Mouse (Mus musculus) intestine, postnatal 0 days (tissue): Measurements from ENCODE around the gene Gm49336. TPM values are rescaled to one million over a fixed set of nuclear protein-coding genes. Genes with fewer than 3 reads are reported as not detected.

Source experiments
- ATAC-seq: fragments of 200-750 bp; cut with Nextera tagmentation; 2 replicates; pipeline ENCODE4 v1.8.0; 2017; ENCODE audit warnings: mild to moderate bottlenecking, moderate TSS enrichment, moderate library complexity
- H3K27ac ChIP-seq: fragments of 300-500 bp; sonication (generic); 2 replicates; pipeline ENCODE4 v1.5.1; 2014; ENCODE audit warnings: mild to moderate bottlenecking, low read depth, low read length, moderate library complexity
- H3K27me3 ChIP-seq: fragments of 300-500 bp; sonication (generic); replicated peaks from 2 replicates; pipeline ENCODE4 v1.6.1; 2014; ENCODE audit warnings: low read length, mixed read lengths; ENCODE audit not compliant: control insufficient read depth, insufficient read depth
- H3K36me3 ChIP-seq: fragments of 300-500 bp; sonication (generic); 2 replicates; pipeline ENCODE4 v1.6.1; 2014; ENCODE audit warnings: mild to moderate bottlenecking, moderate library complexity; ENCODE audit not compliant: control insufficient read depth, insufficient read depth
- H3K4me1 ChIP-seq: fragments of 300-500 bp; sonication (generic); replicated peaks from 2 replicates; pipeline ENCODE4 v1.6.1; 2014; ENCODE audit warnings: antibody characterized with exemption, low read length, mixed read lengths; ENCODE audit not compliant: control insufficient read depth, insufficient read depth
- H3K4me2 ChIP-seq: fragments of 300-500 bp; sonication (generic); replicated peaks from 2 replicates; pipeline ENCODE4 v1.6.1; 2014; ENCODE audit warnings: low read depth, mild to moderate bottlenecking, moderate library complexity
- H3K4me3 ChIP-seq: fragments of 300-500 bp; sonication (generic); 2 replicates; pipeline ENCODE4 v1.5.1; 2014; ENCODE audit warnings: low read depth, low read length
- H3K9ac ChIP-seq: fragments of 300-500 bp; sonication (generic); 2 replicates; pipeline ENCODE4 v1.6.1; 2014; ENCODE audit warnings: mild to moderate bottlenecking, low read depth, low read length
- H3K9me3 ChIP-seq: fragments of 300-500 bp; sonication (generic); 2 replicates; pipeline ENCODE4 v1.6.1; 2016; ENCODE audit warnings: mixed run types; ENCODE audit not compliant: control insufficient read depth
- CTCF ChIP-seq: sonication (generic); IDR thresholded peaks from 2 replicates; pipeline ENCODE4 v1.5.1; 2016; ENCODE audit warnings: low read depth, mild to moderate bottlenecking, control low read depth, antibody characterized with exemption, moderate library complexity
- WGBS: fragments of 180-500 bp; shearing (Covaris S2); extraction: QIAGEN DNeasy Blood & Tissue Kit; methylation state at CpG from one replicate; pipeline ENCODE4 v1.1.7; 2014; 5-methylcytosine and 5-hydroxymethylcytosine counted together
- polyA plus RNA-seq: library from polyadenylated mRNA; unstranded; fragments of >200 nt; fragmentation: Nextera tagmentation; extraction: Ambion mirVana; gene quantifications from 2 replicates; pipeline ENCODE4 v1.2.1, GENCODE M21; 2015

Gm49336 gene
- polyA plus RNA-seq, 1 experiment from 2014 or later, result 17.4 TPM

DNA sequence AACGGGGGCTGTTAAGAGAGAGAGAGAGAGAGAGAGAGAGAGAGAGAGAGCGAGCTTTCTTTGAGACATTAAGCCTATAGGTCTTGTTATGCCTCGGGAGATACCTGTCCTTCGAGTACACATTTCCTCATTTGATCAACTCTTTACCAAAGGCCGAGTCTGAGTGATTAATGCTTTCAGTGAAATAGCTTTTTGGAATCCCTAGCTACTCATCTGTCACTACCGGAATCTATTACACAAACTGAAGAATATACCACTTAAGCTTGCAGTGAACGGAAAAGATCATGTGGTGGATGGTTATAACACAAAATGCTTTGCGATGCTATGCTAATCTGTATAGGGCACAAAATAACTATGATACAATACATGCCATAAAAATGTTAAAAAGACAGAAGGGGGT is 941 bp downstream of the Gm49336 start:
- TF ChIP-seq CTCF, result no peak
- Histone ChIP-seq H3K4me2 (peak overlapping the region; percentile 86), H3K36me3 (no peaks in the 10 kb centered on the region), H3K27ac (no peak overlapping the region), H3K9ac (peak overlapping the region; percentile 90), H3K27me3 (no peaks in the 10 kb centered on the region), H3K4me3 (peak overlapping the region; percentile 82), H3K9me3 (no peaks in the 10 kb centered on the region), H3K4me1 (no peaks in the 10 kb centered on the region)
- WGBS, result 2% methylated on average over 8 of the region's 8 CpGs
- ATAC-seq, result no peak

DNA sequence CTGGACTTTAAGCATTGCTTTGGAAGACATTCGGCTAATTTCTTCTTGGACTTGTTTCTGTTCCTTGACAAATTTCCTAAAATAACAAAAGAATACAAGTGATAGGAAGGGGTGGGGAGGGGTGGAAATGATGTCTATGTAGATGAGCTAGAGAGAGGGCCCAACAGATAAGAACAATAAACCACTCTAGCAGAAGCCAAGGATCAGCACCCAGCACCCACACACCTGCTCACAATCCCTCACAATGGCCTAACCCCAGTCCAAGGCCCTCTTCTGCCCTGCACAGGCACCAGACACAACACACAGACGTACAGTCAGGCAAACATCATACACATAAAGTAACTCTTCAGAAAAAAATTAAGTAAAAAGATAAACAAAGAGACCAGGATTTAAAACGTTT is 12.8 kb downstream of the Gm49336 start:
- no peaks in the 10 kb centered on the region for H3K9me3 ChIP-seq
- TF ChIP-seq CTCF, result no peak
- H3K36me3 ChIP-seq, result peaks cover 34% of the 10 kb centered on the region
- H3K27me3 ChIP-seq, result no peaks in the 10 kb centered on the region
- no peak overlapping the region for H3K4me2 ChIP-seq
- H3K9ac ChIP-seq, result no peak overlapping the region
- WGBS, result 85% methylated on average over 3 of the region's 3 CpGs
- no peaks in the 10 kb centered on the region for H3K4me1 ChIP-seq
- no peak for ATAC-seq
- no peak overlapping the region for H3K27ac ChIP-seq
- no peak overlapping the region for H3K4me3 ChIP-seq

- no peak overlapping the region for H3K9ac ChIP-seq
- no peak overlapping the region for H3K4me2 ChIP-seq
- peaks cover 15% of the 10 kb centered on the region for H3K36me3 ChIP-seq
- no peak for ATAC-seq
- H3K9me3 ChIP-seq, result no peaks in the 10 kb centered on the region
- H3K27ac ChIP-seq, result no peak overlapping the region
- H3K4me1 ChIP-seq, result peaks cover 4% of the 10 kb centered on the region; the same call in 1 of the 2 replicates
- no peak overlapping the region for H3K4me3 ChIP-seq
- no peak for TF ChIP-seq CTCF
- WGBS, result 85% methylated on average over 10 of the region's 10 CpGs
- no peaks in the 10 kb centered on the region for H3K27me3 ChIP-seq
Measured at GRCm38 (mm10) chr14:60219886-60220285, 31.4 kb downstream of the Gm49336 start.

DNA sequence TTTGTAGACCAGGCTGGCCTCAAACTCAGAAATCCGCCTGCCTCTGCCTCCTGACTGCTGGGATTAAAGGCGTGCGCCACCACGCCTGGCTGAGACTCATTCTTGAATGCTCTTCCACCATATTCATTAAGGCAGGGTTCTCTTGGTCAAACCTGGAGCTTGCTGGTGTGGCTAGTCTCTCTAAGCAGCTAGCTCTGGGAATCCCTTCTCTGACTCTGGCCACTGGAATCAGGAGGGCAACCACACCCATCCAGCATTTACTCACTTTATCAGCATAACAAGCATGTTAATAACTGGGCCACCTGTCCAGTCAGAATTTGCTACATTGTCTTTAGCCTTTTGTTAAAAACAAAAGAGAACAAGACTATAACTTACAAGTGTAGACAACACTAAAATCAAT is 33.7 kb downstream of the Gm49336 start:
- peaks cover 9% of the 10 kb centered on the region; the same call in 1 of the 2 replicates for H3K4me1 ChIP-seq
- no peak overlapping the region for H3K4me3 ChIP-seq
- WGBS, result 95% methylated on average over 4 of the region's 4 CpGs

DNA sequence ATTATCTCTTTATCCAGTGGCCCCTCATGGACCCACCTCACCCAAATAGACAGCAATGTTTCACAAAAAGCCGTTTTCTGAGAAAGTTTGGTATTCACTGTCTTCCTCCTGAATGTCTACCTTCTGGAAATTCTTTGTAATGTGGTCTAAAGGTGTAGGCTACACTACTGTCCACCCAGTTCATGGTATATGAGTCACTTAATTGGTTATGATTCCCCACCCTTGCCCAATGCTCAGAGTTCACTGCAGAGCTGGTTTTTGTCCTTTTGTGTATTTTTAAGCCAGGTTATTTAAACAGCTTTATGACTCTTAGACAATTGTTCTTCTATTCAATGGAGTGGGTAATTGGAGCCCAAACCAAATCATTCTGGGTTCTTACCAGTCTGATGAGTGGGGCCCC is 35.2 kb downstream of the Gm49336 start:
- Histone ChIP-seq H3K4me3 (no peak overlapping the region), H3K9me3 (no peaks in the 10 kb centered on the region), H3K27ac (no peak overlapping the region), H3K9ac (no peak overlapping the region), H3K4me1 (peaks cover 9% of the 10 kb centered on the region; the same call in 1 of the 2 replicates), H3K4me2 (no peak overlapping the region), H3K27me3 (no peaks in the 10 kb centered on the region), H3K36me3 (peaks cover 3% of the 10 kb centered on the region)
- WGBS, result 80% methylated on average over 1 of the region's 1 CpGs
- no peak for TF ChIP-seq CTCF
- ATAC-seq, result no peak; the same call in 1 of the 2 replicates

More for the DNA sequence above, 33.7 kb downstream of the Gm49336 start:
- Histone ChIP-seq H3K27ac (no peak overlapping the region), H3K4me2 (no peak overlapping the region), H3K9ac (no peak overlapping the region), H3K9me3 (no peaks in the 10 kb centered on the region), H3K36me3 (peaks cover 9% of the 10 kb centered on the region), H3K27me3 (no peaks in the 10 kb centered on the region)
- no peak for ATAC-seq
- TF ChIP-seq CTCF, result no peak

GRCm38 (mm10) chr14:60215000-60215399 is 36.3 kb downstream of the Gm49336 start:
- no peak overlapping the region for H3K4me2 ChIP-seq
- H3K9me3 ChIP-seq, result no peaks in the 10 kb centered on the region
- peaks cover 9% of the 10 kb centered on the region; the same call in 1 of the 2 replicates for H3K4me1 ChIP-seq
- H3K4me3 ChIP-seq, result no peak overlapping the region
- H3K36me3 ChIP-seq, result no peaks in the 10 kb centered on the region
- H3K9ac ChIP-seq, result no peak overlapping the region
- no peaks in the 10 kb centered on the region for H3K27me3 ChIP-seq
- 40% methylated on average over 3 of the region's 3 CpGs for WGBS
- no peak for TF ChIP-seq CTCF
- H3K27ac ChIP-seq, result no peak overlapping the region
- ATAC-seq, result peak; percentile 85

- Histone ChIP-seq H3K9me3 (no peaks in the 10 kb centered on the region), H3K4me3 (no peak overlapping the region), H3K9ac (no peak overlapping the region), H3K27me3 (no peaks in the 10 kb centered on the region), H3K4me2 (no peak overlapping the region), H3K4me1 (peaks cover 9% of the 10 kb centered on the region; the same call in 1 of the 2 replicates), H3K27ac (no peak overlapping the region), H3K36me3 (no peaks in the 10 kb centered on the region)
- 61% methylated on average over 1 of the region's 1 CpGs for WGBS
- TF ChIP-seq CTCF, result no peak
- no peak for ATAC-seq
Measured at GRCm38 (mm10) chr14:60214040-60214439, 37.3 kb downstream of the Gm49336 start.
